In the genomic region with DNA sequence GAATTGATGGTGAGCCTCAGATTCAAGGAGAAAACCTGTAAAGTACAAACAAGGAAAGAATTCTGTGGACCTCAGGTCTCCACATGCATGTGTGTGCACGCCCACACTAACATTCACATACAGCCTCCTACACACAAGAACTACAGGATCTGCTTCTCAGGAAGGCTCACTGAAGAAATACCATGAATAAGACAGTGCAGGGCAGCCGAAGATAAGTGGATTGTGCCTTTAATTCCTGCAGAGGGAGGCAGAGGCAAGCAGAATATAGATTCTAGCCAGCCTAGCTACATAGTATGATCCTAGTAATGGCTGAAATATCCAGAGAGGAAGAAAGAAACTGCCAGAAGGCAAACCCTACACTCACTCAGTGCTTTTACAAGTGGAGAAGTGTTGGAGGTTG, we compare ENCODE assay signal across 8 mouse cellular contexts. TPM values are rescaled to one million over a fixed set of nuclear protein-coding genes. Genes with fewer than 3 reads are reported as not detected.
DNase-seq lines count a peak whose midpoint lies in the region; ATAC-seq and TF ChIP-seq lines count a peak whose summit lies in the region.

No protein-coding gene starts in this region.

- no peaks in the 10 kb centered on the region for H3K9me3 ChIP-seq in erythroblast, embryonic 14.5 days (ENCODE audit: control insufficient read depth, low read length)
- no peaks in the 10 kb centered on the region for H3K9me3 ChIP-seq in megakaryocyte, embryonic 14.5 days
- 0 out of 2 replicates have a peak, but pooled peaks cover 2% of the 10 kb centered on the region for H3K9me3 ChIP-seq in limb, embryonic 13.5 days
- H3K9me3 ChIP-seq in stomach, postnatal 0 days (ENCODE audit: control insufficient read depth, low read length) = no peaks in the 10 kb centered on the region

- no peak for DNase-seq in stomach, postnatal 0 days (ENCODE audit: low spot score)
- no peak for DNase-seq in urinary bladder, postnatal 10 days (ENCODE audit: low spot score)
- DNase-seq in thymus, postnatal 4 days = no peak

- no peak overlapping the region for H3K9ac ChIP-seq in limb, embryonic 13.5 days
- H3K9ac ChIP-seq in stomach, postnatal 0 days (ENCODE audit: low read length) = no peak overlapping the region

- no peak for ATAC-seq in erythroblast, adult 5-6 weeks (replicated peaks; ENCODE audit: low FRiP score, poor library complexity, severe bottlenecking)
- ATAC-seq in megakaryocyte, adult 5-6 weeks (ENCODE audit: poor library complexity, severe bottlenecking) = no peak
- ATAC-seq in limb, embryonic 13.5 days (ENCODE audit: low FRiP score, low read depth) = peak; percentile 60
- ATAC-seq in stomach, postnatal 0 days (ENCODE audit: low FRiP score, low TSS enrichment) = peak; percentile 58

- 64% methylated on average over 2 of the region's 2 CpGs for WGBS in limb, embryonic 13.5 days
- 44% methylated on average over 2 of the region's 2 CpGs for WGBS in stomach, postnatal 0 days

- peaks cover 15% of the 10 kb centered on the region for H3K36me3 ChIP-seq in erythroblast, embryonic 14.5 days (ENCODE audit: control insufficient read depth)
- peaks cover 8% of the 10 kb centered on the region for H3K36me3 ChIP-seq in megakaryocyte, embryonic 14.5 days (replicated peaks; ENCODE audit: low read length)
- no peaks in the 10 kb centered on the region; the same call in 1 of the 2 replicates for H3K36me3 ChIP-seq in limb, embryonic 13.5 days
- H3K36me3 ChIP-seq in stomach, postnatal 0 days (ENCODE audit: control insufficient read depth, insufficient read depth, low read length) = no peaks in the 10 kb centered on the region

- peaks cover 34% of the 10 kb centered on the region for H3K4me1 ChIP-seq in erythroblast, embryonic 14.5 days (ENCODE audit: control insufficient read depth)
- H3K4me1 ChIP-seq in megakaryocyte, embryonic 14.5 days = peaks cover 42% of the 10 kb centered on the region
- H3K4me1 ChIP-seq in limb, embryonic 13.5 days = peaks cover 13% of the 10 kb centered on the region
- 0 out of 2 replicates have a peak, but pooled peaks cover 4% of the 10 kb centered on the region for H3K4me1 ChIP-seq in stomach, postnatal 0 days (replicated peaks; ENCODE audit: control insufficient read depth, insufficient read depth)

- H3K27me3 ChIP-seq in erythroblast, embryonic 14.5 days (ENCODE audit: control insufficient read depth) = peaks cover 11% of the 10 kb centered on the region
- H3K27me3 ChIP-seq in megakaryocyte, embryonic 14.5 days (replicated peaks) = peaks cover 2% of the 10 kb centered on the region
- H3K27me3 ChIP-seq in limb, embryonic 13.5 days = peaks cover 9% of the 10 kb centered on the region
- no peaks in the 10 kb centered on the region for H3K27me3 ChIP-seq in stomach, postnatal 0 days (ENCODE audit: control insufficient read depth, insufficient read depth, low read length)

- H3K27ac ChIP-seq in limb, embryonic 13.5 days = 0 out of 2 replicates have a peak overlapping the region, but pooled peaks have one; percentile 2
- H3K27ac ChIP-seq in stomach, postnatal 0 days (replicated peaks) = peak overlapping the region; percentile 8; the same call in 1 of the 2 replicates

- 0 out of 2 replicates have a peak overlapping the region, but pooled peaks have one; percentile 86 for H3K4me2 ChIP-seq in limb, embryonic 13.5 days (replicated peaks)
- H3K4me2 ChIP-seq in stomach, postnatal 0 days (replicated peaks; ENCODE audit: low read depth) = no peak overlapping the region

- no peak for TF ChIP-seq EP300 in stomach, postnatal 0 days (optimal IDR thresholded peaks at IDR 0.05)

- peak; percentile 80 for TF ChIP-seq CTCF in stomach, postnatal 0 days (IDR thresholded peaks at IDR 0.05; ENCODE audit: low read depth)

- peak overlapping the region; percentile 99 for H3K4me3 ChIP-seq in erythroblast, embryonic 14.5 days (replicated peaks)
- peak overlapping the region; percentile 92 for H3K4me3 ChIP-seq in megakaryocyte, embryonic 14.5 days (replicated peaks)
- H3K4me3 ChIP-seq in limb, embryonic 13.5 days = no peak overlapping the region
- no peak overlapping the region for H3K4me3 ChIP-seq in stomach, postnatal 0 days (ENCODE audit: low read depth, low read length)

RNA-seq across cellular contexts. Expression of gene Ube2l3, which starts 0.5 kb away (rescaled TPM):
- polyA plus RNA-seq in erythroblast, embryonic 14.5 days (2012) = 11.7 and 11.9 TPM in 2 replicates
- total RNA-seq in erythroblast, adult 5-6 weeks (2015; ENCODE audit: low replicate concordance) = 77.2 and 91.3 TPM in 2 replicates
- total RNA-seq in erythroblast, adult 5-6 weeks (2017; ENCODE audit: low replicate concordance) = 16.7 and 33.8 TPM in 2 replicates
- 103 and 123 TPM in 2 replicates for polyA plus RNA-seq in megakaryocyte, embryonic 14.5 days (2012; ENCODE audit: insufficient read depth, low replicate concordance)
- total RNA-seq in megakaryocyte, adult 5-6 weeks (2015) = 373 and 400 TPM in 2 replicates
- total RNA-seq in megakaryocyte, adult 5-6 weeks (2017) = 128 and 144 TPM in 2 replicates
- polyA plus RNA-seq in limb, embryonic 13.5 days (2015; fragmentation: Nextera tagmentation; extraction: Ambion mirVana) = 356 and 360 TPM in 2 replicates
- 276 and 278 TPM in 2 replicates for polyA plus RNA-seq in stomach, postnatal 0 days (2015; fragmentation: Nextera tagmentation; extraction: Ambion mirVana)

RNA-seq across cellular contexts. Expression of gene Rimbp3, which starts 6.4 kb away (rescaled TPM):
- not detected in 2 replicates for polyA plus RNA-seq in erythroblast, embryonic 14.5 days (2012)
- total RNA-seq in erythroblast, adult 5-6 weeks (2015; ENCODE audit: low replicate concordance) = 1.3 TPM in 1 of 2 replicates, not detected in the other
- total RNA-seq in erythroblast, adult 5-6 weeks (2017; ENCODE audit: low replicate concordance) = 0.28 TPM in 1 of 2 replicates, not detected in the other
- 0.32 TPM in 1 of 2 replicates, not detected in the other for polyA plus RNA-seq in megakaryocyte, embryonic 14.5 days (2012; ENCODE audit: insufficient read depth, low replicate concordance)
- total RNA-seq in megakaryocyte, adult 5-6 weeks (2015) = not detected in 2 replicates
- 0.04 TPM in 1 of 2 replicates, not detected in the other for total RNA-seq in megakaryocyte, adult 5-6 weeks (2017)
- polyA plus RNA-seq in limb, embryonic 13.5 days (2015; fragmentation: Nextera tagmentation; extraction: Ambion mirVana) = 0.28 and 0.38 TPM in 2 replicates
- 0.18 TPM in 2 replicates for polyA plus RNA-seq in stomach, postnatal 0 days (2015; fragmentation: Nextera tagmentation; extraction: Ambion mirVana)

RNA-seq across cellular contexts. Expression of gene Hic2, which starts 31.4 kb away (rescaled TPM):
- polyA plus RNA-seq in erythroblast, embryonic 14.5 days (2012) = 0.13 and 0.20 TPM in 2 replicates
- 0.96 TPM in 1 of 2 replicates, not detected in the other for total RNA-seq in erythroblast, adult 5-6 weeks (2015; ENCODE audit: low replicate concordance)
- total RNA-seq in erythroblast, adult 5-6 weeks (2017; ENCODE audit: low replicate concordance) = 0.14 and 0.60 TPM in 2 replicates
- 1.8 and 3.3 TPM in 2 replicates for polyA plus RNA-seq in megakaryocyte, embryonic 14.5 days (2012; ENCODE audit: insufficient read depth, low replicate concordance)
- 0.91 and 1.5 TPM in 2 replicates for total RNA-seq in megakaryocyte, adult 5-6 weeks (2015)
- total RNA-seq in megakaryocyte, adult 5-6 weeks (2017) = 0.77 and 0.89 TPM in 2 replicates
- polyA plus RNA-seq in limb, embryonic 13.5 days (2015; fragmentation: Nextera tagmentation; extraction: Ambion mirVana) = 9.1 and 9.3 TPM in 2 replicates
- polyA plus RNA-seq in stomach, postnatal 0 days (2015; fragmentation: Nextera tagmentation; extraction: Ambion mirVana) = 2.1 and 2.4 TPM in 2 replicates

RNA-seq across cellular contexts. Expression of gene Ccdc116, which starts 54.9 kb away (rescaled TPM):
- polyA plus RNA-seq in erythroblast, embryonic 14.5 days (2012) = 0.02 and 0.03 TPM in 2 replicates
- total RNA-seq in erythroblast, adult 5-6 weeks (2015; ENCODE audit: low replicate concordance) = 0.38 TPM in 1 of 2 replicates, not detected in the other
- not detected in 2 replicates for total RNA-seq in erythroblast, adult 5-6 weeks (2017; ENCODE audit: low replicate concordance)
- polyA plus RNA-seq in megakaryocyte, embryonic 14.5 days (2012; ENCODE audit: insufficient read depth, low replicate concordance) = 2.3 and 4.8 TPM in 2 replicates
- total RNA-seq in megakaryocyte, adult 5-6 weeks (2015) = 0.13 and 1.5 TPM in 2 replicates
- 0.26 and 0.53 TPM in 2 replicates for total RNA-seq in megakaryocyte, adult 5-6 weeks (2017)
- polyA plus RNA-seq in limb, embryonic 13.5 days (2015; fragmentation: Nextera tagmentation; extraction: Ambion mirVana) = 0.51 and 0.59 TPM in 2 replicates
- polyA plus RNA-seq in stomach, postnatal 0 days (2015; fragmentation: Nextera tagmentation; extraction: Ambion mirVana) = 1.8 and 2.1 TPM in 2 replicates

RNA-seq across cellular contexts. Expression of gene Ydjc, which starts 57.6 kb away (rescaled TPM):
- polyA plus RNA-seq in erythroblast, embryonic 14.5 days (2012) = 0.28 and 0.46 TPM in 2 replicates
- 0.58 and 1.3 TPM in 2 replicates for total RNA-seq in erythroblast, adult 5-6 weeks (2015; ENCODE audit: low replicate concordance)
- 2.6 and 3.5 TPM in 2 replicates for total RNA-seq in erythroblast, adult 5-6 weeks (2017; ENCODE audit: low replicate concordance)
- 40.2 and 205 TPM in 2 replicates for polyA plus RNA-seq in megakaryocyte, embryonic 14.5 days (2012; ENCODE audit: insufficient read depth, low replicate concordance)
- 2.8 and 5.2 TPM in 2 replicates for total RNA-seq in megakaryocyte, adult 5-6 weeks (2015)
- 2.4 and 7.0 TPM in 2 replicates for total RNA-seq in megakaryocyte, adult 5-6 weeks (2017)
- 7.2 and 7.6 TPM in 2 replicates for polyA plus RNA-seq in limb, embryonic 13.5 days (2015; fragmentation: Nextera tagmentation; extraction: Ambion mirVana)
- 19.8 and 21.3 TPM in 2 replicates for polyA plus RNA-seq in stomach, postnatal 0 days (2015; fragmentation: Nextera tagmentation; extraction: Ambion mirVana)

Comparison
In these comparisons a context has a peak if more than half of its experiments do, and no peak if none do; other contexts are left out.
1. H3K4me3 ChIP-seq: peak in erythroblast, embryonic 14.5 days (single experiment) and megakaryocyte, embryonic 14.5 days (single experiment); none in limb, embryonic 13.5 days (single experiment) and stomach, postnatal 0 days (single experiment).
2. ATAC-seq: peak in limb, embryonic 13.5 days (single experiment) and stomach, postnatal 0 days (single experiment); none in erythroblast, adult 5-6 weeks (single experiment) and megakaryocyte, adult 5-6 weeks (single experiment).